8 mouse cellular contexts compared by ENCODE assay signal in the genomic region with DNA sequence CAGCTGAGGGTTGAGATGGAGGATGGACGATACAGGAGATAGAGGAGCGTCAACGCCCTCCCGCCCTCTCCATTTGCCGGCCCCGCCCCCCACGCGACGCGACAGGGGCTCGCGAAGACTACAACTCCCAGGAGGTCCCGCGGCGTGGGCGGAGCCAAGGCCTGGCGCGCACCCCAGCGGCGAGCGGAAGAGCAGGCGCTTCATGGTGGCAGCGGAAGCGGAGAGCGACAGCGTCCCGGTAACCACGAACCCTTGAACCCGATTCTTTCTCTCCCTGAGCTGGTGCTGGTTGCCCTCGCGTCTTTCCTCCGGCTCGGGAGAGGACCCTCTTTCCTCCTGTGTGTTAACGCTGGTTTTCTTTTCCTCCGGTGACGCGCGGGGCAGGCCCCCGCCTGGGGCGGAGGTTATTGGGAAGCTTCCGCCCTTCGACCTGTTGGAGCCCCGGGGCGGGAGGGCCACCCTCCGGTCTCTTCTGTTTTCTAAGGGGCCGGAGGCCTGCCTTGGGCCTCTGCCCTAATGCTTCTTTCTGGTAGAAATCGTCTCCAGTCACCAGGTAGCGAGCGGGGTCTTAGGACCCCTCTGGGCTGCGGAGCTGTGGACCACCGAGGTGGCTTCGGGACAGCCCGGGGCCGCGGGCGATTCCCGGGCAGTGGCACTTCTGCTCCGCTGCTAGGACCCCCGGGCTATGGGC. TPM values are rescaled to one million over a fixed set of nuclear protein-coding genes. Genes with fewer than 3 reads are reported as not detected.
DNase-seq lines count a peak whose midpoint lies in the region; ATAC-seq and TF ChIP-seq lines count a peak whose summit lies in the region.

R3hcc1l (plus strand) TSS at position 140 of the 691 bp plus-strand sequence.

- peaks cover 8% of the 10 kb centered on the region; the same call in 1 of the 2 replicates for H3K4me1 ChIP-seq in hindbrain, embryonic 14.5 days (replicated peaks; ENCODE audit: control insufficient read depth, insufficient read depth, low read length)

- CTCF ChIA-PET in Patski (lab: Charles Lee), result interaction anchor here (0.7 to 1.7 kb wide), 6 partner anchors 8 to 223 kb away, joined by 3 to 6 read pairs (median 4); no protein-coding TSS in a partner anchor

- peak within 1 kb of the TSS; percentile 84 for H3K4me3 ChIP-seq in hindbrain, embryonic 14.5 days (replicated peaks; ENCODE audit: low read length)

- peak within 1 kb of the TSS; percentile 68 for H3K4me2 ChIP-seq in hindbrain, embryonic 14.5 days (replicated peaks)

- H3K27me3 ChIP-seq in Patski, result no peaks in the 10 kb centered on the region
- H3K27me3 ChIP-seq in hindbrain, embryonic 14.5 days (ENCODE audit: control insufficient read depth, insufficient read depth, low read length), result no peaks in the 10 kb centered on the region

- no peaks in the 10 kb centered on the region for H3K9me3 ChIP-seq in hindbrain, embryonic 14.5 days (ENCODE audit: control insufficient read depth, low read length)

- TF ChIP-seq CTCF in Patski (IDR thresholded peaks at IDR 0.05), result peak; percentile 99

- POLR2A ChIA-PET in Patski (lab: Charles Lee), result interaction anchor here (0.7 to 1.5 kb wide), 5 partner anchors 9 to 136 kb away, joined by 3 to 5 read pairs (median 4); no protein-coding TSS in a partner anchor

- H3K27ac ChIP-seq in hindbrain, embryonic 14.5 days, result peak within 1 kb of the TSS; percentile 83

- no peak for DNase-seq in Patski (ENCODE audit: low read depth, low spot score)
- peak; percentile 100 for DNase-seq in cerebellum, postnatal 14 days
- peak; percentile 87 to 95 for DNase-seq in frontal cortex, postnatal 14 days (ENCODE audit: low spot score in 2 of 2)
- peak; percentile 96 for DNase-seq in hindbrain, embryonic 14.5 days (ENCODE audit: low spot score)
- DNase-seq in layer of hippocampus, postnatal 36 days, result peak; percentile 95 to 96
- peak; percentile 97 for DNase-seq in lung, postnatal 36 days
- DNase-seq in retina, postnatal 1 day, result peak; percentile 95
- peak; percentile 94 to 97 for DNase-seq in urinary bladder, adult 18-20 months (ENCODE audit: low spot score in 2 of 2)

- H3K36me3 ChIP-seq in hindbrain, embryonic 14.5 days (replicated peaks; ENCODE audit: control insufficient read depth, insufficient read depth), result no peaks in the 10 kb centered on the region

- in situ Hi-C loops in Patski (cut with MboI; ENCODE audit: low pct_unique_long_range_greater_than_20kb), result no loop called here

- H3K9ac ChIP-seq in hindbrain, embryonic 14.5 days, result peak within 1 kb of the TSS; percentile 85

- WGBS in hindbrain, embryonic 14.5 days, result under 1% methylated on average over 59 of the region's 59 CpGs

- peak; percentile 94 for ATAC-seq in Patski
- ATAC-seq in hindbrain, embryonic 14.5 days (ENCODE audit: low FRiP score), result peak; percentile 96

RNA-seq across cellular contexts. Expression of gene R3hcc1l, which starts in this region (rescaled TPM):
- 28.6 TPM for polyA plus RNA-seq in Patski (2021)
- 12.7 and 18.7 TPM in 2 replicates for polyA plus RNA-seq in hindbrain, embryonic 14.5 days (2014; fragmentation: Nextera tagmentation; extraction: Ambion mirVana)
- 10 to 100 TPM; 23.8 to 24.5 TPM for total RNA-seq in layer of hippocampus, postnatal 36 days (2021)
